Comparison of ENCODE assay signal across 8 mouse cellular contexts in the genomic region with DNA sequence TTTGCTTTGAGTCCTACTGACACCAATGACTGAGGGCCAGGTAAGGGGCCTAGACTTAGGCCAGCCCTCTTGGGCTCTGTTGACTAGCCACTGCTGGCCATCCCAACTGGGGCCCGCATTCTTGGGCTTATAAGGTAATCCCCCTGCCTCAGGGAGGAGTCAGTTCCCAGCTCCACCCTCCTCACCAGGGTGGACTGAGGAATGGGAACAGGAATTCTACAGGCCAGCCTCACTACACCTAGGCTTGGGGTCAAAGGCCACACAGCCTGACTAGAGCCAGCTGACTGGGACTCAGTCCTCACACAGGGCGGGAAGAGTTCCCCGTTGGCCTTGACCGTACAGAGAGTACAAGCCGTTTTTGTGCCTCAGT. TPM values are rescaled to one million over a fixed set of nuclear protein-coding genes. Genes with fewer than 3 reads are reported as not detected.
DNase-seq lines count a peak whose midpoint lies in the region; ATAC-seq and TF ChIP-seq lines count a peak whose summit lies in the region.

No protein-coding gene starts in this region.

- no peak for DNase-seq in left cerebral cortex, adult 2 months (ENCODE audit: extremely low spot score in 1 of 2, low spot score in 2 of 2)
- DNase-seq in left cerebral cortex, postnatal 10 days (ENCODE audit: extremely low spot score in 1 of 2, low spot score in 2 of 2), result no peak
- peak; percentile 33 for DNase-seq in kidney, postnatal 14 days
- DNase-seq in layer of hippocampus, postnatal 10 days (ENCODE audit: low spot score in 2 of 2), result no peak
- DNase-seq in urinary bladder, postnatal 4 days (ENCODE audit: low spot score in 2 of 2), result no peak
- DNase-seq in cerebellum, postnatal 36 days, result no peak

- intact Hi-C loops in left cerebral cortex, adult 2 months (cut with DNase I), result no loop called here
- intact Hi-C loops in left cerebral cortex, postnatal 10 days (cut with DNase I), result loop anchor here (5.0 kb wide), 1 partner anchor 89 kb away; no protein-coding TSS in a partner anchor

- peaks cover 40% of the 10 kb centered on the region for H3K36me3 ChIP-seq in embryonic facial prominence, embryonic 15.5 days
- H3K36me3 ChIP-seq in neural tube, embryonic 13.5 days, result peaks cover 41% of the 10 kb centered on the region

- TF ChIP-seq CTCF in left cerebral cortex, adult 2 months (IDR thresholded peaks at IDR 0.05), result no peak

- no peak for ATAC-seq in embryonic facial prominence, embryonic 15.5 days (ENCODE audit: insufficient number of reproducible peaks, low FRiP score, low TSS enrichment, low read depth)
- ATAC-seq in neural tube, embryonic 13.5 days (ENCODE audit: low read depth), result no peak

- no peaks in the 10 kb centered on the region for H3K9me3 ChIP-seq in embryonic facial prominence, embryonic 15.5 days (replicated peaks)
- no peaks in the 10 kb centered on the region for H3K9me3 ChIP-seq in neural tube, embryonic 13.5 days

- H3K4me1 ChIP-seq in embryonic facial prominence, embryonic 15.5 days, result peaks cover 45% of the 10 kb centered on the region
- H3K4me1 ChIP-seq in neural tube, embryonic 13.5 days (replicated peaks), result peaks cover 29% of the 10 kb centered on the region

- peak overlapping the region; percentile 70 for H3K4me3 ChIP-seq in left cerebral cortex, adult 2 months
- H3K4me3 ChIP-seq in embryonic facial prominence, embryonic 15.5 days (replicated peaks), result peak overlapping the region; percentile 63
- peak overlapping the region; percentile 72 for H3K4me3 ChIP-seq in neural tube, embryonic 13.5 days

- H3K9ac ChIP-seq in embryonic facial prominence, embryonic 15.5 days, result peak overlapping the region; percentile 5; the same call in 1 of the 2 replicates
- H3K9ac ChIP-seq in neural tube, embryonic 13.5 days, result peak overlapping the region; percentile 86

- peak overlapping the region; percentile 69 for H3K27ac ChIP-seq in left cerebral cortex, adult 2 months
- peak overlapping the region; percentile 88 for H3K27ac ChIP-seq in embryonic facial prominence, embryonic 15.5 days (replicated peaks)
- H3K27ac ChIP-seq in neural tube, embryonic 13.5 days (replicated peaks), result peak overlapping the region; percentile 83

- H3K4me2 ChIP-seq in embryonic facial prominence, embryonic 15.5 days (replicated peaks), result peak overlapping the region; percentile 76
- peak overlapping the region; percentile 96 for H3K4me2 ChIP-seq in neural tube, embryonic 13.5 days

- no peaks in the 10 kb centered on the region for H3K27me3 ChIP-seq in embryonic facial prominence, embryonic 15.5 days
- H3K27me3 ChIP-seq in neural tube, embryonic 13.5 days, result peaks cover 7% of the 10 kb centered on the region; the same call in 1 of the 2 replicates

- WGBS in embryonic facial prominence, embryonic 15.5 days, result 28% methylated on average over 5 of the region's 5 CpGs
- 45% methylated on average over 5 of the region's 5 CpGs for WGBS in neural tube, embryonic 13.5 days

RNA-seq across cellular contexts. Expression of a gene that starts 2.0 kb away (rescaled TPM):
- 100 to 1,000 TPM in 1 of 2 experiments, 10 to 100 TPM in 1; 94.9 to 114 TPM for total RNA-seq in left cerebral cortex, adult 2 months (2021)
- total RNA-seq in left cerebral cortex, postnatal 10 days (2021), result 10 to 100 TPM; 60.1 to 61.4 TPM
- 165 and 180 TPM in 2 replicates for polyA plus RNA-seq in embryonic facial prominence, embryonic 15.5 days (2015; fragmentation: Nextera tagmentation; extraction: Ambion mirVana)
- polyA plus RNA-seq in neural tube, embryonic 13.5 days (2015; fragmentation: Nextera tagmentation; extraction: Ambion mirVana), result 155 and 167 TPM in 2 replicates
- 10 to 100 TPM; 66.1 to 68.9 TPM for total RNA-seq in layer of hippocampus, postnatal 10 days (2021)

RNA-seq across cellular contexts. Expression of a gene that starts 17.6 kb away (rescaled TPM):
- total RNA-seq in left cerebral cortex, adult 2 months (2021), result 10 to 100 TPM; 10.1 to 18.2 TPM
- 1 to 10 TPM; 4.3 to 4.5 TPM for total RNA-seq in left cerebral cortex, postnatal 10 days (2021)
- polyA plus RNA-seq in embryonic facial prominence, embryonic 15.5 days (2015; fragmentation: Nextera tagmentation; extraction: Ambion mirVana), result 5.5 and 6.3 TPM in 2 replicates
- 4.2 and 4.6 TPM in 2 replicates for polyA plus RNA-seq in neural tube, embryonic 13.5 days (2015; fragmentation: Nextera tagmentation; extraction: Ambion mirVana)
- 1 to 10 TPM; 5.0 to 6.5 TPM for total RNA-seq in layer of hippocampus, postnatal 10 days (2021)

RNA-seq across cellular contexts. Expression of a gene that starts 23.6 kb away (rescaled TPM):
- 100 to 1,000 TPM; 303 to 325 TPM for total RNA-seq in left cerebral cortex, adult 2 months (2021)
- total RNA-seq in left cerebral cortex, postnatal 10 days (2021), result 100 to 1,000 TPM; 350 to 366 TPM
- polyA plus RNA-seq in embryonic facial prominence, embryonic 15.5 days (2015; fragmentation: Nextera tagmentation; extraction: Ambion mirVana), result 190 and 193 TPM in 2 replicates
- 574 and 615 TPM in 2 replicates for polyA plus RNA-seq in neural tube, embryonic 13.5 days (2015; fragmentation: Nextera tagmentation; extraction: Ambion mirVana)
- 100 to 1,000 TPM; 392 to 399 TPM for total RNA-seq in layer of hippocampus, postnatal 10 days (2021)

RNA-seq across cellular contexts. Expression of a gene that starts 25.0 kb away (rescaled TPM):
- total RNA-seq in left cerebral cortex, adult 2 months (2021), result 10 to 100 TPM; 63.7 to 65.7 TPM
- total RNA-seq in left cerebral cortex, postnatal 10 days (2021), result 10 to 100 TPM; 42.0 to 43.4 TPM
- 61.4 and 66.2 TPM in 2 replicates for polyA plus RNA-seq in embryonic facial prominence, embryonic 15.5 days (2015; fragmentation: Nextera tagmentation; extraction: Ambion mirVana)
- 51.6 and 54.4 TPM in 2 replicates for polyA plus RNA-seq in neural tube, embryonic 13.5 days (2015; fragmentation: Nextera tagmentation; extraction: Ambion mirVana)
- 10 to 100 TPM; 36.9 to 46.6 TPM for total RNA-seq in layer of hippocampus, postnatal 10 days (2021)

RNA-seq across cellular contexts. Expression of a gene that starts 47.4 kb away (rescaled TPM):
- 10 to 100 TPM; 77.6 to 80.2 TPM for total RNA-seq in left cerebral cortex, adult 2 months (2021)
- total RNA-seq in left cerebral cortex, postnatal 10 days (2021), result 100 to 1,000 TPM in 1 of 2 experiments, 10 to 100 TPM in 1; 91.9 to 103 TPM
- polyA plus RNA-seq in embryonic facial prominence, embryonic 15.5 days (2015; fragmentation: Nextera tagmentation; extraction: Ambion mirVana), result 1.5 TPM in 2 replicates
- polyA plus RNA-seq in neural tube, embryonic 13.5 days (2015; fragmentation: Nextera tagmentation; extraction: Ambion mirVana), result 2.5 and 3.1 TPM in 2 replicates
- total RNA-seq in layer of hippocampus, postnatal 10 days (2021), result 100 to 1,000 TPM in 1 of 2 experiments, 10 to 100 TPM in 1; 98.1 to 112 TPM
